Mouse (Mus musculus): ENCODE results near the gene Letmd1. TPM values are rescaled to one million over a fixed set of nuclear protein-coding genes. Genes with fewer than 3 reads are reported as not detected.

Gene Letmd1
- polyA plus RNA-seq, 1 experiment = 24.8 TPM

DNA sequence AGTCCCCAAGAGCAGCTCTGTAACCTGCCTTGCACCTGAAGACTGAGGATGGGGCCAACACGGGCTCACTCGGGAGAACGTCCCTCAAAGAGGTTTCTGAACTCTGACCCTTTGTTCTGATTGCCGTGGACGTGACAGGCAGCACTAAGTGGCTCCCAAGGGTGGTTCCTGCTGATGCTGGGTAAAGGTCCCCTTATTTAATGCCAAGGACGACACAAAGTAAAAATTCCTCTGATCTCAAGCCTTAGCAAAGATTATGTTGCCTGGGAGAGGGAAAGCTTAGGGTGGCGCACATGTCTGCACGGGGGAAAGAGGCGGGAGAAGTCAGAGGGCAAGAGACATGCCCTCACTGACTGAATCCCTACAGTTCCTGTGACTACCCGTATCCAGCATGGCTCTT, 32.3 kb upstream of the Letmd1 start:
- no peak for TF ChIP-seq GATA1 (IDR thresholded peaks at IDR 0.05; ENCODE audit: low read length)

DNA sequence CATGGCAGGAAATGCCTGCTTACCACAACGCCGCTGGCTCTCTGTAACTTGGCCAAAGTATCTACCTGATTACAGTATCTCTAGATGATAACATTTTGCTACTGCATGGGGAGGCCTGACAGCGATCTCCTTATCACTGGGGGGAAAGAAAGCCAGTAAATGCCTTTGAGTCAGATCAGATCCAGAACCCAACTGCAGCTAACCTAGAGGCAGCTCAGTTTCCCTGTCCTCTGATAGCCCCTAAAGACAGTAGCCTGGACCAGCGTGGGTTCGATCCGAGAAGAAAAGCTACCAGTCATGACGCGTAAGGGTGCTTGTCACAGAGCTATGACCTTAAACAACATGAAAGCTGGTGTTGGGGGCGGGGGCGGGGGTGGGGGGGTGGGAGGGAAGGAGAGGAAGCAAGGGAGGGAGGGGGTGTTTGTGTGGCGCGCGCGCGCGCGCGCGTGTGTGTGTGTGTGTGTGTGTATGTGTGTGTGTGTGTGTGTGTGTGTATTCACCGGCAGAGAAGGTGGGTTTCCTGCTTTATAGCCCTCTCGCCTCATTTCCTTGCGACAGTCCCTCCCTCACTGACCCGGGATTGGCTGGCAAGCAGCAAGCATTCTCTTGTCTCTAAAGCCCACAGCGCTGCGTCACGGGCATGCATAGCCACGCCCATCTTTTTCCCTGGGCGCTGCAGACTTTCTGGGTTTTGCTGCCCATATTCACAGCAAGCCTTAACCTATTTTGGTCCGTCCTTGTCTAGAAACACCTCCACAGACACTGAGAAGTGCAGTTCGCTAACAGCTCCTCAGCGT, 25.5 kb upstream of the Letmd1 start:
- peak; percentile 74 for TF ChIP-seq GATA1 (IDR thresholded peaks at IDR 0.05; ENCODE audit: low read length)

DNA sequence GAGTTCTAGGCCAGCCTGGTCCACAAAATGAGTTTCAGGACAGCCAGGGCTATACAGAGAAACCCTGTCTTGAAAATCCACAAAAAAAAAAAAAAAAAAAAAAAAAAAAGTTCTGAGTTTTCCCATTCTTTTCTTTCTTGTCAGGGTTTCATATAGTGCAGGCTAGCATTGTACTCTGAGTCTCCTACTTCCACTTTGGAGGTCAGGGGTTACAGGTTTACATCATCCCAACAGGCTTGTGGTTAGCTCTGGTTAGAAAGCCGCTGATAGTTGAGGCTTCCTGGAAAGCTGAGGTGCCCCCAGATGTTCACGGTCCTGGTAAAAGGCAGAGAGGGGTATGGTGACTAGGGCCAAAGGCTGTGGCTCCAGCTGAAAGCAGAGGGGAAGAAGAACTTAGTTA, 21.9 kb upstream of the Letmd1 start:
- TF ChIP-seq GATA1 (IDR thresholded peaks at IDR 0.05; ENCODE audit: low read length) = no peak

DNA sequence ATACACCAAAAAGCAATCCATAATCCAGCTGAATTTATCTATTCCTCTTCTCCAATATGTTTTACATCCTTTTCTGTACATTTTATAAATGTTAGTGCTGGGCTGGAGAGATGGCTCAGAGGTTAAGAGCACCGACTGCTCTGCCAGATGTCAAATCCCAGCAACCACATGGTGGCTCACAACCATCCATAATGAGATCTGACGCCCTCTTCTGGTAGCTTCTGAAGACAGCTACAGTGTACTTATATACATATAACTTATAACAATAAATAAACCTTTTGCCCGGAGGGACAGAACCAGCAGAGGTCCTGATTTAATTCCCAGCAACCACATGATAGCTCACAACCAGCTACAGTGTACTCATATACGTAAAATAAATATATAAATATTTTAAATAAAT, 20.3 kb upstream of the Letmd1 start:
- TF ChIP-seq GATA1 (IDR thresholded peaks at IDR 0.05; ENCODE audit: low read length) = no peak

DNA sequence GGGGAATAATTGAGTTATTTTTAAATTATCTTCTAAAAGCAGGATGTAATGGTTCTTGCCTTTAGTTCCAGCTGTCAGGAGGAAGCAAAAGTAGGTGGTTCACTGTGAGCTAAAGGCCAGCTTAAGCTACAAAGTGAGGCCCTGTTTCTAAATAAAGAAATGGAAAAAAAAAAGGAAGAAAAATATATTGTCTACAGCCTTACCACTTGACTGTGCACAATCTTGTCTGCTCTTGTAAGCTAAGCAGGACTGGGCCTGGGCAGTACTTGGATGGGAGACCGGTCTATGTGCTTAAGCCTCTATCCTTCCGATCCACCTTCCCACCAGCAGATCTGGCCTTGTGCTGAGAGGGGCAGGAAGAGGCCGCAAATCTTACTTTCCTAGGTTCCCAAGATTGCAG, 19.3 kb upstream of the Letmd1 start:
- no peak for TF ChIP-seq GATA1 (IDR thresholded peaks at IDR 0.05; ENCODE audit: low read length)

DNA sequence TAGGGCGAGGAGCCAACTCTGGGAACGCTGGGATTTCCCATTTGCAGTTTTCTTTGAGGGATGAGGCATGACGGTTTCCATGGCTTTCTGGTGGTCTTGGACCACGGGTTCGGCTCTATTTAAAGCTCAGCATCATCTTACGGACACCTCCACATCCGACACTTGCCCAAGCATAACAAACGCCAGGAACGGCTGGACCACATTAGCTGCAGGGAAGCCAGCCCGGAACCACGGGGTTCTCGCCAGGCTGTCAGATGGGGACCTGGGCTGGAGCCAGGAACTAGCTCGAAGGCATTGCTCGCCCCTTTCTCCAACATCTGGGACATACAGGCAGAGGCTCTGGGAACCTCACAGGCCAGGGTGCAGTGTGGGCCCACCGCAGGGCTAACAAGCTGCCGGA, 17.6 kb upstream of the Letmd1 start:
- TF ChIP-seq GATA1 (IDR thresholded peaks at IDR 0.05; ENCODE audit: low read length) = no peak

DNA sequence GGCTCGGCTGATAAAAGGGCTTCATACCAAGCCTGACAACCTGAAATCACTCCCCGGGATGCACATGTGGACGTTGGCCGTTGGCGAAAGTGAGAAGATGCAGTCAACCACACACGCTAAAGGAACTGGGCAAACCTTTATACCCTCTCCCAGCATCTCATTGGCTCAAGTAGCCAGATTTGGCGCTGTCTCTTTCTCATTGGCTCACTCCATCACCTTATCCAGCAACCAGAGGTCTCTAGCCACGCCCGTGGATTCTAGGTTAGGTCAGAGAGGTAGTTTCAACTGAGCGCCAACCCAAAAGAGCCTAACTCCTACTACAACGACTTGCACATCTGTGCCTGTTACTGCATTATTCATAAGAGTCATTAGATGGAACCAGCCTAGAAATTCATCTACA, 16.3 kb upstream of the Letmd1 start:
- no peak for TF ChIP-seq GATA1 (IDR thresholded peaks at IDR 0.05; ENCODE audit: low read length)

DNA sequence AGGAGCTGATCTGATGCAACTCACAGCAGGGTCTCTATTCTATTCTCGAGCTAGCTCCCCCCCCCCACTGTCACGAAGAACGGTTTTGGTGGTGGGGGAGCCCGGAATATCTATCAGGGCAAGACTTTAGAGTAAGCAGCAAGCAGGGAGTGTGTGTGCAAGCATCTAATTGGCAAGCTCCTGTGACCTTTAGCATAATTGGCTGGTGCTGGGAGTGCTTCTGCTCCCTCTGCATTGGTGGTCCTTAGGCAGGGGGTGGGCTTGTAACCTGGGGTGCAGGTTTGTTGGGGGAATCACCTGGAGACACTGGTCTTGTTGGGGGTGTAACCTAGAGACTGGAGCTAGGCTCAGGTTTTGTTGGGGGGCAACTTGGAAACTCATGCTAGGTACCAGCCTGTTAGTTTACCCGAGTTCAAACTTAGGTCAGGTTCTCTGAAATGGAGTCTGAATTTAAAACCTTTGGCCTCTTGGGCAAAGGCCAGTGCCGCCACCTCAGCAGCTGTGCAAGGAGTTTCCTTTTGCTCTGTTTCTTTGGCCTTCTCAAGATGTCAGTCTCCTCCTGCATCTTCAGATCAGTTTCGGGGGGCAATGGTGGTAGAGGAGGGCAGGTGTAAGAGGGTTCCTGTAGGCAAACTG, 12.3 kb upstream of the Letmd1 start:
- TF ChIP-seq GATA1 (IDR thresholded peaks at IDR 0.05; ENCODE audit: low read length) = no peak

DNA sequence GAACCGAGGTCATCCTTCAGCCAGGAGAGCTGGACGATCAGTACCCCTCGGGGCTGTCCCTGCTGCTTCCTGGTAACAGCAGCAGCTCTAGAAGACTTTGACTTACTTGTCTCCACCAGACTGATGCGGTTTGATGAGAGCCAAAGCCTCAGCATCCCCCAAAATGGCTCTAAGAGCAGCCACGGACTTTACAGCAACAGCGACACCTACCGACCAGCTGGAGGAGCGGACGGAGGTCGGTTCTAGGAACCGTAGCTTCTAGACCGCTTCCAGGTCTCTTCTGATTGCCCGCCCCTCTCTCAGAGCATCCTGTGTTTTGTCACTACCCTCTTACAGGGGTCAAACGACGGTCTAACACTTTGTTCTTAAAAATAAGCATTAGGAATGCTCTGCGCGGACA, 11.5 kb upstream of the Letmd1 start:
- no peak for TF ChIP-seq GATA1 (IDR thresholded peaks at IDR 0.05; ENCODE audit: low read length)

DNA sequence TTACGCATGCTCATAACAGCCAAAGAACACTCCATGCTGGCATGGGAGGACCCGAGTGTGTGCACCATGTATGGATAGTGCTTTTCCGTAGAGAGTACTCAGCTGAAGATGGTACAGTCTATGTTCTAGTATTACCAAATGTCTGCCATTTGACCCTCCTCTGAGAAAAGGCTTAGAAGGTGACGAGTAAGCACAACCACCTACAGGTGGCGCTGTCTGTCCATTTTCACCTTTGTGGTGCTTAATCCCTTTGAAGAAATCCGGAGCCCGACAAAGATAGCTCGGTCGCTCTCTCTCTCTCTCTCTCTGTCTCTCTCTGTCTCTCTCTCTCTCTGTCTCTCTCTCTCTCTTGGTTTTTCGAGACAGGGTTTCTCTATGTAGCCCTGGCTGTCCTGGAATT, 10.8 kb upstream of the Letmd1 start:
- TF ChIP-seq GATA1 (IDR thresholded peaks at IDR 0.05; ENCODE audit: low read length) = no peak

DNA sequence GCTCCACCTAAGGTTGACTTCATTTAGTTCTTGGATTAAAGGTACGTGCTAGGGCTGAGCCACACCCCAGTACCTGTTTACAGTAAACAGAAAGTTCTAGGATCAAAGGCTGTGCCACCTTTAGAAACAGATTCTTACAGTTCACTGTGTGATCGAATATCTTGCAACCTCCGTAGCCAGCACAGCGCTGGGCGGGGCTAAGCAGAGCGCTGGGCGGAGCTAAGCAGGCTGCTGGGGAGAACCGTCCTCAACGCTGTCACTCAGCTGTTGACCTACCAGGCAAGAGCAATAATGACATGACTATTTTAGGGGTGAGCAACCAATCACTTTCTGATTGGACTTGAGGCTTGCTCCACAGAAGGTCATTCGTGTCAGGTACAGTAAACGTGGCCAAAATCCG, 7.9 kb upstream of the Letmd1 start:
- TF ChIP-seq GATA1 (IDR thresholded peaks at IDR 0.05; ENCODE audit: low read length) = no peak

DNA sequence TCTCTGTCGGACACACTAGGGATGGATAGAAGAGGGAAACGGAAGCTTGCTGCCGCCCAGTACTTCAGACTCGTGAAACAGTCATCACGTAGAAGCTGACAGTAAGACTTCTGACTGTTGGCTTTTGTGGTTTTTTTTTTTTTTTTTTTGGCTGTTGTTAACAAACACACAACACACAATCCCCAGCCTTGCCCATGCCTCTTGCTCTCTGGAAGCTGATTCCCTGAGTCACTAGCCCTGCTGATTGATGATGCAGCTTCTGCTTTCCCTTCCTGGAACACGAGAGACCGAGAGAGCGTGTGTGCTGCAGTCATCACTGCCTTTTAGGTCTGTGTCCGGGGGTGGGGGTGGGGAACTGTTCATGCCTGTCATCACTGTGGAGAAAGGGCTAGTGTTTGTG, 7.2 kb upstream of the Letmd1 start:
- no peak for TF ChIP-seq GATA1 (IDR thresholded peaks at IDR 0.05; ENCODE audit: low read length)

DNA sequence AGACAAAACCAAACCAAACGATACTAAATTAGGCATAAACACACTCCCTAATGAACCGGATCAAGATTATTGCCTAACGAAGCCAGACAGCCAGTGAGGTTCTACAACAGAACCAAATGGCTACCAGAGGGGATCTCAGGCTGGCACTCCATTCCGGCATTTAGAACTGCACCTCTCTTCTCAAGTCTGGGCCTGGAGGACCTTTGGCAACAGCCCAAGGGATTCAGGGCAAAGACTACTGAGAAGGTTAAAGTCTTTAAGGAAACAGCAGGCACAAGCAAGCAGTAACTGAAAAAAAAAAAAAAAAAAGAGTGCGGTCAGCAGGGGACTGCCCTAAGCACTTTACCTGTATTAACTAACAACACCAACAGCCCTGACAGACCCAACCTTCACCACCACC, 6.7 kb upstream of the Letmd1 start:
- no peak for TF ChIP-seq GATA1 (IDR thresholded peaks at IDR 0.05; ENCODE audit: low read length)

DNA sequence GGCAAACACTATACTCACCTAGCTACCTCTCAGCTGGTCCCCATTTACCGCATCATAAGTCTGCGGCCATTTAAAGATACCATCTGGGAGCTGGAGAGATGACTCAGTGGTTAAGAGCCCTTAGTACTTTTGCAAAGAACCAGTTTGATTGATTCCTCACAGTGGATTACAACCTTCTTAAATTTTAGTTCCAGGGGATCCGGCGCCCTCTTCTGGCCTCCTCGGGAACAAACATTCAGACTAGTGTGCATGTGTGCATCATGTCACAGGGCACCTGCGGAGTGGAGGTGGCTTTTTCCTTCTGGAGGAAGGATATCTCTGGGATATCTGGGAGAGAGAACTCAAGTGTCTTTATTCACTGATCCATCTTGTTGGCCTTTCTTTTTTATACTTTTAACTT, 5.1 kb upstream of the Letmd1 start:
- TF ChIP-seq GATA1 (IDR thresholded peaks at IDR 0.05; ENCODE audit: low read length) = no peak

DNA sequence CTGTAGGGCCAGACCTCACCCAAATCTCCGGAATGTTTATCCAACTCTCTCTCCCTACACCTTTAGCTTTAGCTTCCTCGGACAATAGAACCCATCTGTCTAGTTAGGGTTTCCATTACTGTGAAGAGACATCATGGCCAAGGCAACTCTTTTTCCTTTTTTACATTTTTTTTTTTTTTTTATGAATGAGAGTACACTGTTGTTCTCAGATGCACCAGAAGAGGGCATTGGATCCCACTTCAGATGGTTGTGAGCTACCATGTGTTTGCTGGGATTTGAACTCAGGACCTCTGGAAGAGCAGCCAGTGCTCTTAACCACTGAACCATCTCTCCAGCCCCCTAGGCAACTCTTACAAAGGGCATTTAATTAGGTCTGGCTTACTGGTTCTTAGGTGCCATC, 3.4 kb upstream of the Letmd1 start:
- no peak for TF ChIP-seq GATA1 (IDR thresholded peaks at IDR 0.05; ENCODE audit: low read length)

DNA sequence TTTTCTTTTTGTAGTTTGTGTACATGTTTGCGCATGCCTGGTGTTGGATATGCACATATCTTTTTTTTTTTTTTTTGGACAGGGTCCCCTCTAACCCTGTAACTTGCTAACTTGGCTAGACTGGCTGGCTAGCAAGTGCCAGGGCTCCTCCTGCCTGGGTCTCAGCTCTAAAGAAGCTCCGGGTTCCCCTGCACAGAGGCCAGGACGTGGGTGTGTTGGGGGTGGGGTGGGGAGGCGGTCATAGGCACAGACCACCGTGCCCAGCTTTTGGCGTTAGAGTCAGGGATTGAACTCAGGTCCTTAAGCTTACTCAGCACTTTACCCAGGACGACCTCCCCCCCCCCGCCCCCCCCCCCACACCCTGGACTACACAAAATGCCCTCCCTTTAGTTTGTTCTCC, 1.1 kb upstream of the Letmd1 start:
- no peak for TF ChIP-seq GATA1 (IDR thresholded peaks at IDR 0.05; ENCODE audit: low read length)

DNA sequence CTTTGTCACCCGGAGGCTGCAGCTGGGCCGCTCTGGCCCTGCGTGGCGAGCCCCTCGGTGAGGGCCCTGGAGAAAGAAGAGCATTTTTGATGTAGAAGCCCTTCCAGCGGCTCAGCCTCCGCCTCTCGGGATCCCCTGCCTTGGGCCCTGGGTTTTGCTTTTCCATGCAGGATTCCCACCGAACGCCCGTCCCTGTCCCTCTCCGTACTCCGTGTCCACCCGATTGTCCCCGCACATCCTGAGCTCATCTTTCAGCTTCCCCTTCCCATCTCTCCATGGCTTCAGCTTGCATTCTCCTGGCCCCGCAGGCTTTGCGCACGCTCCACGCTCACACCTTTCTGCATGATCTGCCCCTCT, 344 bp downstream of the Letmd1 start:
- TF ChIP-seq GATA1 (IDR thresholded peaks at IDR 0.05; ENCODE audit: low read length) = no peak
